Mouse (Mus musculus): Measurements from ENCODE around the gene Pdhb.
A peak's percentile ranks its signal among the peaks of the same experiment; 100 is the strongest.

DNA sequence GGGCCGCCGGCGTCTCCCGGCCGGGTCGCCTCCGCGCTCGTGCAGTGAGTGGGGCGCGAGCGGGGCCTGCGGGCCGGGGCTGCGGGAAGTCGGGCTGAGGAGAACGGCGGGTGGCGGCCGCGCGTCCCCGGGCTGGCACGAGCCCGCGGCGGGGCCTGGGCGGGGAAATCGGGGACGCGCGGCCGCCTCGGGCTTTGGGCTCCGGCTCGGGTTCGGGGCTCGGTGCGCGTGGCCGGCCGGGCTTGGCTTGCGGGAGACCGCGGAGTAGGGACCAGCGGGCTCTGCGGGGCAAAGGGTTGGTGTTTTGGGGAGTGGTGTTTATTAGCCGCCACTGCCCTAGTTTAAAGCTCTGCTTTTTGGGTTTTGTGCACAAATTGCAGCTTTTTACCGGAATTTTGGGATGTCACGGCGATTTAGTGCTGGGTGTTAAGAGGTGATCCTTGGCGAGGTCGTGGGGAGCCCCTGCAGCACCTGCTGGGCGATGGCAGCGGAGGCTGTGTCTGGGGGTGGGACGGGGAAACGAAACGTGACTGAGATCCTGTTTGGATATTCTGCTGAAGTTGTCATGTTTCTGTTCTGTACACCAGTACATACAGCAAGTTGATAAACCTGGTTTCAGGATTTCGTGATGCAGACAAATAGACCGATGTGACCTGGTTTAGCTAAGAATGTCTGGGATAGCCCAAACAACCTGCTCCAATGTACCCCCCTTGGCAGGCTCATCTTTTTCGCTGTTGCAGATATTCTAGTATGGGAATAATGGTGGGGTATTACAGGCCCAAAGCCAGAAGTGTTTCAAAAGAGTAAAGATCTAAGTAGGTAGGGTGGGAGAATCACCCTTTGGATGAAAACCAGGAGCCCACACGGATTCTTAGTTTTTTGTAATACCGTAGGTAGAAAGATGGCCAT is 41.7 kb upstream of the Pdhb start:
- TF ChIP-seq CTCF (IDR thresholded peaks at IDR 0.05 in 2 of 3, conservative IDR thresholded peaks at IDR 0.05 in 1 of 3; ENCODE audit: control insufficient read depth in 1 of 3, insufficient read depth in 1 of 3, low read depth in 2 of 3, low read length in 3 of 3, poor library complexity in 1 of 3, severe bottlenecking in 1 of 3) (no peak), EP300 (IDR thresholded peaks at IDR 0.05; ENCODE audit: low read depth in 1 of 2, low read length in 2 of 2) (no peak), POLR2A (IDR thresholded peaks at IDR 0.05; ENCODE audit: control insufficient read depth in 1 of 2, insufficient read depth in 1 of 2, low read depth in 1 of 2, low read length in 2 of 2, poor library complexity in 1 of 2) (peak; percentile 2 to 9; a peak in 1 of 4 replicates), ZMIZ1 (IDR thresholded peaks at IDR 0.05; ENCODE audit: low read depth, low read length) (no peak), HCFC1 (IDR thresholded peaks at IDR 0.05; ENCODE audit: low read depth, low read length) (no peak), ZC3H11A (IDR thresholded peaks at IDR 0.05; ENCODE audit: low read depth, low read length) (no peak)

All from MEL (cell line).